Mouse (Mus musculus) liver, embryonic 16.5 days (tissue): Measurements from ENCODE around the gene Nacad. TPM values are rescaled to one million over a fixed set of nuclear protein-coding genes. Genes with fewer than 3 reads are reported as not detected.
A peak's percentile ranks its signal among the peaks of the same experiment; 100 is the strongest.

Source experiments
- ATAC-seq: fragments of 200-750 bp; cut with Nextera tagmentation; 2 replicates; pipeline ENCODE4 v1.8.0; 2017; ENCODE audit warnings: low read depth, mild to moderate bottlenecking, moderate number of reproducible peaks, moderate library complexity
- H3K27ac ChIP-seq: fragments of 300-500 bp; sonication (generic); 2 replicates; pipeline ENCODE4 v1.5.1; 2014; ENCODE audit warnings: mild to moderate bottlenecking, low read length
- H3K27me3 ChIP-seq: fragments of 300-500 bp; sonication (generic); 2 replicates; pipeline ENCODE4 v1.6.1; 2014; ENCODE audit warnings: low read depth, low read length, mixed read lengths; ENCODE audit not compliant: control insufficient read depth, insufficient read depth
- H3K36me3 ChIP-seq: fragments of 300-500 bp; sonication (generic); 2 replicates; pipeline ENCODE4 v1.6.1; 2014; ENCODE audit warnings: mild to moderate bottlenecking; ENCODE audit not compliant: control insufficient read depth, insufficient read depth
- H3K4me1 ChIP-seq: fragments of 300-500 bp; sonication (generic); 2 replicates; pipeline ENCODE4 v1.6.1; 2014; ENCODE audit warnings: low read depth, low read length, mixed read lengths; ENCODE audit not compliant: control insufficient read depth
- H3K4me2 ChIP-seq: fragments of 300-500 bp; sonication (generic); 2 replicates; pipeline ENCODE4 v1.6.1; 2014; ENCODE audit warnings: low read depth, low read length, mixed read lengths
- H3K4me3 ChIP-seq: fragments of 300-500 bp; sonication (generic); 2 replicates; pipeline ENCODE4 v1.5.1; 2014; ENCODE audit warnings: low read depth, mild to moderate bottlenecking, low read length
- H3K9ac ChIP-seq: fragments of 300-500 bp; sonication (generic); 2 replicates; pipeline ENCODE4 v1.6.1; 2014; ENCODE audit warnings: low read depth, low read length
- H3K9me3 ChIP-seq: fragments of 300-500 bp; sonication (generic); replicated peaks from 2 replicates; pipeline ENCODE4 v1.6.1; 2016; ENCODE audit warnings: low read length; ENCODE audit not compliant: control insufficient read depth
- WGBS: fragments of 180-500 bp; shearing (Covaris S2); extraction: QIAGEN DNeasy Blood & Tissue Kit; methylation state at CpG from one replicate; pipeline ENCODE4 v1.1.7; 2014; ENCODE audit not compliant: insufficient replicate concordance; 5-methylcytosine and 5-hydroxymethylcytosine counted together
- polyA plus RNA-seq: library from polyadenylated mRNA; unstranded; fragments of >200 nt; fragmentation: Nextera tagmentation; extraction: Ambion mirVana; gene quantifications from 2 replicates; pipeline ENCODE4 v1.2.1, GENCODE M21; 2015

The Nacad gene
- polyA plus RNA-seq, 1 experiment from 2014 or later, result 3.6 TPM

DNA sequence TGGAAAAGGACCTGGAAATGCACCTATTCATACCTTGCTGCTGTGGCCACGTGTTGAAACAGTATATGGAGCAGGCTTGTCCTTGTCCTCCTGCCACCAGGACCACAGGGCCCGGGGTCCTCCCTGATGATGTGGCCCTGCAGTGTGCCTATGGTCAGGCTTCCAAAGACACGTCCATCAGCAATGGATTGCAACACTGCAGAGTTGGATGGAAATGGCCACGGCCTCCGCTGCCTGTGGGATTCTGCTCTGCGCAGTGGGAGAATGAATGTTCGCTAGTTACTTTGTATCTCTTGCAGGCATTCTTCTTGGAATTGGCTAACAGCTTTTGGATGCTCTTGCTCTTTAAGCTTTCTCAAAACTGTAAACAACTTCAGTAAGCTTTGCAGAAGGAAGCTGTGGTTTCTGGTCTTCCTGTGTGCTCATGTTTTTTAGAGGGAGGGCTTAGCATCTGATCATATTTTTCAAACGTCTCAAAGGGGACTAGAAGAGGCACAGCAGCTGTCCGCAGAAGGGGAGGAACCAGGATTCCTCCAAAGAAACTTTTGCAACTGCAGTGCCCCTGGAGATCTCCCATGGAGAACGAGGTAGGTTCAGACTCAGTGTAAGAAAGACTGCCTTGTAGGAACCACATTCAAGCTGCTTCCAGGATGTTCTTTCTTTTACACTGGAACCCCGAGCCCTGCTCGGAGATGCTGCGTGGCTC is 45.0 kb downstream of the Nacad start:
- no peak overlapping the region for H3K4me2 ChIP-seq
- no peaks in the 10 kb centered on the region for H3K27me3 ChIP-seq
- no peaks in the 10 kb centered on the region for H3K9me3 ChIP-seq
- ATAC-seq, result no peak
- 19% methylated on average over 13 of the region's 13 CpGs for WGBS
- H3K9ac ChIP-seq, result no peak overlapping the region
- peak overlapping the region; percentile 10 for H3K27ac ChIP-seq
- H3K36me3 ChIP-seq, result no peaks in the 10 kb centered on the region
- peaks cover 5% of the 10 kb centered on the region; the same call in 1 of the 2 replicates for H3K4me1 ChIP-seq
- peak overlapping the region; percentile 41 for H3K4me3 ChIP-seq

GRCm38 (mm10) chr11:6559996-6560395 is 45.9 kb downstream of the Nacad start:
- H3K27ac ChIP-seq, result no peak overlapping the region
- H3K4me2 ChIP-seq, result no peak overlapping the region
- H3K36me3 ChIP-seq, result no peaks in the 10 kb centered on the region
- H3K9me3 ChIP-seq, result no peaks in the 10 kb centered on the region
- peaks cover 6% of the 10 kb centered on the region; the same call in 1 of the 2 replicates for H3K4me1 ChIP-seq
- ATAC-seq, result no peak
- H3K27me3 ChIP-seq, result no peaks in the 10 kb centered on the region
- WGBS, result 68% methylated on average over 2 of the region's 2 CpGs
- no peak overlapping the region for H3K9ac ChIP-seq
- H3K4me3 ChIP-seq, result no peak overlapping the region

GRCm38 (mm10) chr11:6558234-6558633 is 47.6 kb downstream of the Nacad start:
- no peak overlapping the region for H3K4me3 ChIP-seq
- no peaks in the 10 kb centered on the region for H3K27me3 ChIP-seq
- peaks cover 12% of the 10 kb centered on the region for H3K4me1 ChIP-seq
- no peak for ATAC-seq
- no peak overlapping the region for H3K4me2 ChIP-seq
- WGBS, result 41% methylated on average over 3 of the region's 3 CpGs
- no peak overlapping the region for H3K27ac ChIP-seq
- no peaks in the 10 kb centered on the region for H3K9me3 ChIP-seq
- H3K9ac ChIP-seq, result no peak overlapping the region
- H3K36me3 ChIP-seq, result no peaks in the 10 kb centered on the region

GRCm38 (mm10) chr11:6550201-6550600 is 55.7 kb downstream of the Nacad start:
- H3K4me3 ChIP-seq, result no peak overlapping the region
- no peak overlapping the region for H3K27ac ChIP-seq
- H3K9ac ChIP-seq, result no peak overlapping the region
- H3K9me3 ChIP-seq, result no peaks in the 10 kb centered on the region
- peaks cover 24% of the 10 kb centered on the region for H3K4me1 ChIP-seq
- no peaks in the 10 kb centered on the region for H3K27me3 ChIP-seq
- WGBS, result 84% methylated on average over 3 of the region's 3 CpGs
- no peak for ATAC-seq
- H3K36me3 ChIP-seq, result no peaks in the 10 kb centered on the region
- no peak overlapping the region for H3K4me2 ChIP-seq

GRCm38 (mm10) chr11:6549770-6550169 is 56.1 kb downstream of the Nacad start:
- H3K4me3 ChIP-seq, result no peak overlapping the region
- no peak overlapping the region for H3K27ac ChIP-seq
- no peak for ATAC-seq
- H3K4me2 ChIP-seq, result no peak overlapping the region
- no peaks in the 10 kb centered on the region for H3K36me3 ChIP-seq
- no peaks in the 10 kb centered on the region for H3K27me3 ChIP-seq
- WGBS, result 82% methylated on average over 2 of the region's 2 CpGs
- H3K9me3 ChIP-seq, result no peaks in the 10 kb centered on the region
- H3K4me1 ChIP-seq, result peaks cover 22% of the 10 kb centered on the region
- H3K9ac ChIP-seq, result no peak overlapping the region

Other genes starting within 250 kb of the Nacad start
- 3.3 and 3.7 TPM in 2 replicates for gene Zmiz2, start 217.0 kb downstream of the Nacad start, polyA plus RNA-seq
- 2,023 and 2,306 TPM in 2 replicates for gene Ppia, start 190.6 kb downstream of the Nacad start, polyA plus RNA-seq
- 116 and 120 TPM in 2 replicates for gene H2afv, start 161.6 kb downstream of the Nacad start, polyA plus RNA-seq
- gene Purb, start 130.1 kb downstream of the Nacad start, polyA plus RNA-seq, result 7.3 TPM in 2 replicates
- 8.5 and 8.7 TPM in 2 replicates for gene Myo1g, start 85.1 kb downstream of the Nacad start, polyA plus RNA-seq
- gene Ccm2, start 59.2 kb downstream of the Nacad start, polyA plus RNA-seq, result 34.5 and 36.0 TPM in 2 replicates
- 27.2 and 28.6 TPM in 2 replicates for gene Tbrg4, start 20.0 kb upstream of the Nacad start, polyA plus RNA-seq
- not detected in 2 replicates for gene Wap, start 32.6 kb upstream of the Nacad start, polyA plus RNA-seq
- gene Ramp3, start 52.5 kb upstream of the Nacad start, polyA plus RNA-seq, result 0.31 TPM in 1 of 2 replicates, not detected in the other
- not detected in 2 replicates for gene Gm11983, start 231.6 kb upstream of the Nacad start, polyA plus RNA-seq